Mouse (Mus musculus): ENCODE results near the gene Polr2f. TPM values are rescaled to one million over a fixed set of nuclear protein-coding genes. Genes with fewer than 3 reads are reported as not detected.
A peak's percentile ranks its signal among the peaks of the same experiment; 100 is the strongest.

The Polr2f gene
- polyA plus RNA-seq, 1 experiment from 2014 or later, result 302 TPM

DNA sequence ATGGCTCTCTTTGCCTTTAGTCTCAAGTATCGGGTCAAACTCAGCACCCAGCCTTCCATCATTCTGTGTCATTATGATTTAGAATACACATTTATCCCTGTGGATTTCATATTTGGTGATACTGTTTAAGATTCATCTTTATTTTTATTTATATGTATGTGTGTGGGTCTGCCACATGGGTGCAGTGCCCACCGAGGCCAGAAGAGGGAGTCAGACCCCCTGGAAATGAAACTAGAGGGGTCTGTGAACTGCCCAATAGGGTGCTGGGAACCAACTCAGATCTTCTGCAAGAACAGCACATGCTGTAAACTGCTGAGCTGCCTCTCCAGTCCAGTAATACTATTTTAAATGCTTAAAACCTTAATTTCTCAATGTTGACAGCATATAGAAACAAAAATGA, 50.6 kb downstream of the Polr2f start:
- Histone ChIP-seq H3K4me3 (replicated peaks; ENCODE audit: low read length) (no peak overlapping the region), H3K36me3 (ENCODE audit: control insufficient read depth, insufficient read depth, low read length) (no peaks in the 10 kb centered on the region), H3K27me3 (ENCODE audit: control insufficient read depth, insufficient read depth, low read length) (no peaks in the 10 kb centered on the region), H3K9ac (ENCODE audit: low read length) (no peak overlapping the region), H3K27ac (ENCODE audit: low read length) (no peak overlapping the region), H3K4me2 (ENCODE audit: low read depth, low read length) (no peak overlapping the region), H3K4me1 (ENCODE audit: control insufficient read depth, insufficient read depth, low read length) (peaks cover 7% of the 10 kb centered on the region; the same call in 1 of the 2 replicates), H3K9me3 (replicated peaks; ENCODE audit: control insufficient read depth, low read length) (no peaks in the 10 kb centered on the region)
- no peak for ATAC-seq (ENCODE audit: insufficient read depth, low FRiP score)
- WGBS, result 96% methylated on average over 2 of the region's 2 CpGs

DNA sequence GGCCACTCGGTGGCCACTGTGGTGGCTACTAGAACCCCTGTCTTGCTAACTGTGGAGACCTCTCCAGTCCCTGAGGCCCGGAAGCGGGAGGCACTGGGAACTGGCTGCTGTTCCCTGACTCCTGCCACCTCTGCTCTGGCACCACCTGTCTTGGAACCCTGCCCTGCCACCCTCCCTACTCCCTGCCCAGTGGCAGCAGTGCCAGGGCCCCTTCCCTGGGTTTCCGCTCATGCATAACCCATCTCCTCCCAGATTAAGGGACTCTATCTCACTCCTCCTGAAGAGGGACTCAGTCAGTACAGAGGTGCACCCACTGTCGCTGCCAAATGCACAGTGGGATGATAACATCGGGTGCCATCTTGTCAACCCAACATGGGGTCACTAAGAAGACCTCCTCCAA, 51.6 kb downstream of the Polr2f start:
- no peak overlapping the region for H3K4me3 ChIP-seq (replicated peaks; ENCODE audit: low read length)
- no peaks in the 10 kb centered on the region for H3K9me3 ChIP-seq (replicated peaks; ENCODE audit: control insufficient read depth, low read length)
- no peak overlapping the region for H3K4me2 ChIP-seq (ENCODE audit: low read depth, low read length)
- WGBS, result 84% methylated on average over 6 of the region's 6 CpGs
- H3K4me1 ChIP-seq (ENCODE audit: control insufficient read depth, insufficient read depth, low read length), result peaks cover 7% of the 10 kb centered on the region; the same call in 1 of the 2 replicates
- no peaks in the 10 kb centered on the region for H3K36me3 ChIP-seq (ENCODE audit: control insufficient read depth, insufficient read depth, low read length)
- H3K27ac ChIP-seq (ENCODE audit: low read length), result peak overlapping the region; percentile 73; the same call in 1 of the 2 replicates
- H3K9ac ChIP-seq (ENCODE audit: low read length), result no peak overlapping the region
- H3K27me3 ChIP-seq (ENCODE audit: control insufficient read depth, insufficient read depth, low read length), result no peaks in the 10 kb centered on the region
- ATAC-seq (ENCODE audit: insufficient read depth, low FRiP score), result no peak

DNA sequence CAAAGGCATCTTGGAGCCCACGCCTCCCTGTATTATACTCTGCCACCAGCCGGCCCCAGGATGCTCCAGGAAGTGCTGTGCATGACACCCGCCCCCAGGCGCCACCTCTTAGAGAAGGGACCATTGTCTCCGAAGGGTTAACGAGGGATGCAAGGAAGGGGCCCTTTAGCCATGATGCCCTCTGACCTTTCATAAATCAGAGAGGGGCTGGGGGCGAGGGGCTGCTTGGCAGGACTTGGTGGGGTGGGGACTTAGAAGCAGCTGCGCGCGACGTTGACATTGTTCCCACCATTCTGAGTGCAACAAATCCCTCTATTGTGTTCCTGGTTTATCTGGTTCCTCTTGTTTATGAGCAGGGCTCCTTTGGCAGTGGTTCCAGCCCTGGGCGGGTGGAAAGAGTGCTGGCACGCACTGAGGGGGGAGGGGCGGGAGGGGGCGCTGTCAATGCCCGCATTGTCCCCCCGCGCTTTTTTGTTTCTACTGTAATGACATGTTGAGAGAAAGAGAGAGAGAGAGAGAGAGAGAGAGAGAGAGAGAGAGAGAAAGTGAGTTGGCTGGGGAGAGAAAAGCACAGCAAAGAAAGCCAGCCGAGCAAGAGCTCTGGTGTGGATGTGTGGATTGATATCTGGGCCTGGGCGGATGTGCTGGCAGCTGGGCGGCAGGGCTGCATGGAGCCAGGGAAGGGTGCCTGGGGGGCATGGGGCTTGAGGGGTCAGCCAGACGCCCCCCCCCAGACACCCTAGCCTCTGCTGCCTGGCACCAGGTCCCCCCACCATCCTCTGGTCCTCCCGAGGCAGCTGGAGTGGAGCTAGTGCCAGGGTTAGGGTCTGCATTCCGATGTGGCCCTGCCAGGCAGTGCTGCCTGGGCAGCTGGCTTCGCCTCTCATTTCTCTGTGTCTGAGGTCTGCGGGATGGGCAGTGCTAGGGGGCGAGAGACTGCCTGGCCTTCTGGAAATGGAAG, 52.4 kb downstream of the Polr2f start:
- H3K4me3 ChIP-seq (replicated peaks; ENCODE audit: low read length), result no peak overlapping the region
- H3K36me3 ChIP-seq (ENCODE audit: control insufficient read depth, insufficient read depth, low read length), result no peaks in the 10 kb centered on the region
- H3K27ac ChIP-seq (ENCODE audit: low read length), result peak overlapping the region; percentile 81
- no peaks in the 10 kb centered on the region for H3K9me3 ChIP-seq (replicated peaks; ENCODE audit: control insufficient read depth, low read length)
- WGBS, result 37% methylated on average over 27 of the region's 27 CpGs
- ATAC-seq (ENCODE audit: insufficient read depth, low FRiP score), result peak; percentile 54; the same call in 1 of the 2 replicates
- H3K4me1 ChIP-seq (ENCODE audit: control insufficient read depth, insufficient read depth, low read length), result peaks cover 7% of the 10 kb centered on the region; the same call in 1 of the 2 replicates
- no peaks in the 10 kb centered on the region for H3K27me3 ChIP-seq (ENCODE audit: control insufficient read depth, insufficient read depth, low read length)
- H3K4me2 ChIP-seq (ENCODE audit: low read depth, low read length), result peak overlapping the region; percentile 16; the same call in 1 of the 2 replicates
- H3K9ac ChIP-seq (ENCODE audit: low read length), result peak overlapping the region; percentile 54

DNA sequence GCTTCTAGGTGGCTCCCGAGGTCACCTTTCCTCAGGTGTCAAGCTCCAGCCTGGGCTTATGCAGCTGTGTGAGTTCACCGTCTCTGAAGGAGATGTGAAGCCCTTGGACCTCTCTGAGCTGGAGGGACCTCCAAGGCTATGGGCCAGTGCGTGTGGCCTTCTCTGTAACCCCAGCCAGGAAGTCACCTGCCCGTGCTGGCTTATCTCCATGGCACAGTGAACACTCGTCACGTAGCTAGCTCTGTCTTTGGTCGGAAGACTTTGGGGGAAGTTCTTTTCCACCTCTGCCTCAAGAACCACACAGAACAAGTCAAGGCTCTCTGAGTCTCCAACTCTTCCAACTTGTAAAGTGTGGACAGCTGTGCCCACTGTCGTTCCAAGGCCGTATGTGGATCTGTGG, 53.2 kb downstream of the Polr2f start:
- no peak for ATAC-seq (ENCODE audit: insufficient read depth, low FRiP score)
- H3K4me2 ChIP-seq (ENCODE audit: low read depth, low read length), result no peak overlapping the region
- H3K4me1 ChIP-seq (ENCODE audit: control insufficient read depth, insufficient read depth, low read length), result peaks cover 7% of the 10 kb centered on the region; the same call in 1 of the 2 replicates
- WGBS, result 63% methylated on average over 9 of the region's 9 CpGs
- H3K27me3 ChIP-seq (ENCODE audit: control insufficient read depth, insufficient read depth, low read length), result no peaks in the 10 kb centered on the region
- no peak overlapping the region for H3K4me3 ChIP-seq (replicated peaks; ENCODE audit: low read length)
- peak overlapping the region; percentile 81; the same call in 1 of the 2 replicates for H3K27ac ChIP-seq (ENCODE audit: low read length)
- no peaks in the 10 kb centered on the region for H3K9me3 ChIP-seq (replicated peaks; ENCODE audit: control insufficient read depth, low read length)
- H3K36me3 ChIP-seq (ENCODE audit: control insufficient read depth, insufficient read depth, low read length), result no peaks in the 10 kb centered on the region
- no peak overlapping the region for H3K9ac ChIP-seq (ENCODE audit: low read length)

GRCm38 (mm10) chr15:79194946-79195345, 54.1 kb downstream of the Polr2f start:
- Histone ChIP-seq H3K9ac (ENCODE audit: low read length) (no peak overlapping the region), H3K4me2 (ENCODE audit: low read depth, low read length) (no peak overlapping the region), H3K27me3 (ENCODE audit: control insufficient read depth, insufficient read depth, low read length) (no peaks in the 10 kb centered on the region), H3K4me3 (replicated peaks; ENCODE audit: low read length) (no peak overlapping the region), H3K9me3 (replicated peaks; ENCODE audit: control insufficient read depth, low read length) (no peaks in the 10 kb centered on the region), H3K36me3 (ENCODE audit: control insufficient read depth, insufficient read depth, low read length) (no peaks in the 10 kb centered on the region), H3K27ac (ENCODE audit: low read length) (no peak overlapping the region), H3K4me1 (ENCODE audit: control insufficient read depth, insufficient read depth, low read length) (peaks cover 7% of the 10 kb centered on the region; the same call in 1 of the 2 replicates)
- ATAC-seq (ENCODE audit: insufficient read depth, low FRiP score), result no peak
- 88% methylated on average over 2 of the region's 2 CpGs for WGBS

DNA sequence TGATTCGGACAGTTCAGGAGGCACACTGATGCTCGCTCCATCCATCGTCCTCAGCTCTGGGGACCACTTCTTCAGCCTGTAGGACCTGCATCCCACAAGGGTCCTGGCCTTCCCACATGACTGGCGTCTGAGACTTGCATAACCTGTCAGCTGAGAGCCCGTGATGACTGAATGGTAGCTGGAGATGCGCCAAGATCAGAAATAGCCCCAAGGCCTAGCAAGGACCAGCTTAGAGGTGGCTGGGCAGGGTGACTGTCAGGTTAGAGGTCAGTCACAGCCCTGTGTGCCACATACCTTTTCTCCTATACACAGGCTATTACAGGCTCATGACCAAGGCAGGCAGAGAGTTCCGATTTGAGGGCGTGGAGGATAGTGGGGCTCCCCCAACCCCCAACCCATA, 54.7 kb downstream of the Polr2f start:
- Histone ChIP-seq H3K36me3 (ENCODE audit: control insufficient read depth, insufficient read depth, low read length) (no peaks in the 10 kb centered on the region), H3K9me3 (replicated peaks; ENCODE audit: control insufficient read depth, low read length) (no peaks in the 10 kb centered on the region), H3K27me3 (ENCODE audit: control insufficient read depth, insufficient read depth, low read length) (no peaks in the 10 kb centered on the region), H3K4me3 (replicated peaks; ENCODE audit: low read length) (no peak overlapping the region), H3K4me2 (ENCODE audit: low read depth, low read length) (no peak overlapping the region), H3K4me1 (ENCODE audit: control insufficient read depth, insufficient read depth, low read length) (peaks cover 7% of the 10 kb centered on the region; the same call in 1 of the 2 replicates), H3K27ac (ENCODE audit: low read length) (no peak overlapping the region), H3K9ac (ENCODE audit: low read length) (no peak overlapping the region)
- 80% methylated on average over 8 of the region's 8 CpGs for WGBS
- ATAC-seq (ENCODE audit: insufficient read depth, low FRiP score), result no peak

DNA sequence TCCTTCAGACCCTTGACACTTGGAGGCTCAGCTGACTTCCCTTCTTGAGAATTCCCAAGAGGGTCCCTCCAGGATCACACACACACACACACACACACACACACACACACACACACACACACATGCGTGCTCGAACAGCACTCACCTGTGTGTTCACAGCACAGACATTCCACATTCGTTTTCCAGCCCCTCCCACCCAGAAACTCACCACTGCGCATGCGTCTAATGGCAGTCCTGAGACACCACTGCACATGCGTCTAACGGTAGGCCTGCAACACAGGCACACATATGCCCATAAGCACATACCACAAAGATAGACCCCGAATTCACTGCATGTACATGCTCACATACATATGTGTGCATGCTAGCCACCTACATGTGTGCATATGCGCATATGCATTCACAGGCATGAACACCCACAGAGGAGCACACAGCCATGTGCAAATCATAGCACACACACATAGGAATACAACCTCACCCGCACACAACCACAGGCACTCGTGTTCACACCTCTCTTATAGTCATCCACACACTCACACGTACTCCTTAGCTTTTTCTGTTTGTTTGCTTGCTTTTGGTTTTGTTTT, 58.7 kb downstream of the Polr2f start:
- Histone ChIP-seq H3K36me3 (ENCODE audit: control insufficient read depth, insufficient read depth, low read length) (no peaks in the 10 kb centered on the region), H3K27me3 (ENCODE audit: control insufficient read depth, insufficient read depth, low read length) (no peaks in the 10 kb centered on the region), H3K4me3 (replicated peaks; ENCODE audit: low read length) (no peak overlapping the region), H3K9ac (ENCODE audit: low read length) (no peak overlapping the region), H3K9me3 (replicated peaks; ENCODE audit: control insufficient read depth, low read length) (no peaks in the 10 kb centered on the region), H3K27ac (ENCODE audit: low read length) (no peak overlapping the region), H3K4me2 (ENCODE audit: low read depth, low read length) (no peak overlapping the region), H3K4me1 (ENCODE audit: control insufficient read depth, insufficient read depth, low read length) (0 out of 2 replicates have a peak, but pooled peaks cover 3% of the 10 kb centered on the region)
- WGBS, result 89% methylated on average over 12 of the region's 12 CpGs
- ATAC-seq (ENCODE audit: insufficient read depth, low FRiP score), result no peak
